Mouse (Mus musculus) hindbrain, postnatal 0 days (tissue): Measurements from ENCODE around the gene Tmem14a. TPM values are rescaled to one million over a fixed set of nuclear protein-coding genes. Genes with fewer than 3 reads are reported as not detected.
"Not testable (repeated sequence)": the region's sequence is repeated elsewhere in the genome, so short reads cannot be mapped to it uniquely, and the experiment has no call there.

Experiments
- ATAC-seq: fragments of 200-750 bp; cut with Nextera tagmentation; 2 replicates; pipeline ENCODE4 v1.8.0; 2017; ENCODE audit warnings: mild to moderate bottlenecking, moderate TSS enrichment, moderate library complexity
- DNase-seq: peaks from one replicate; pipeline ENCODE4 v3.0.0-alpha.2; 2015; ENCODE audit warnings: low spot score
- H3K27ac ChIP-seq: fragments of 300-500 bp; sonication (generic); 2 replicates; pipeline ENCODE4 v1.5.1; 2014; ENCODE audit warnings: mild to moderate bottlenecking
- H3K27me3 ChIP-seq: fragments of 300-500 bp; sonication (generic); 2 replicates; pipeline ENCODE4 v1.6.1; 2014; ENCODE audit warnings: low read length, mixed read lengths; ENCODE audit not compliant: insufficient read depth
- H3K36me3 ChIP-seq: fragments of 300-500 bp; sonication (generic); 2 replicates; pipeline ENCODE4 v1.6.1; 2014; ENCODE audit warnings: low read length, mixed read lengths; ENCODE audit not compliant: insufficient read depth
- H3K4me1 ChIP-seq: fragments of 300-500 bp; sonication (generic); 2 replicates; pipeline ENCODE4 v1.6.1; 2014; ENCODE audit warnings: antibody characterized with exemption, low read length, mixed read lengths; ENCODE audit not compliant: insufficient read depth
- H3K4me2 ChIP-seq: fragments of 300-500 bp; sonication (generic); 2 replicates; pipeline ENCODE4 v1.6.1; 2014; ENCODE audit warnings: low read depth, mild to moderate bottlenecking, low read length, moderate library complexity, mixed read lengths
- H3K4me3 ChIP-seq: fragments of 300-500 bp; sonication (generic); 2 replicates; pipeline ENCODE4 v1.5.1; 2014; ENCODE audit warnings: low read length
- H3K9ac ChIP-seq: fragments of 300-500 bp; sonication (generic); replicated peaks from 2 replicates; pipeline ENCODE4 v1.6.1; 2014; ENCODE audit warnings: mild to moderate bottlenecking, low read length, moderate library complexity, mixed read lengths
- H3K9me3 ChIP-seq: fragments of 300-500 bp; sonication (generic); 2 replicates; pipeline ENCODE4 v1.6.1; 2016; ENCODE audit warnings: low read length, mixed read lengths
- CTCF ChIP-seq: IDR thresholded peaks from 2 replicates; pipeline ENCODE4 v1.5.1; 2016; ENCODE audit warnings: antibody characterized with exemption, control low read depth, low read depth
- WGBS: fragments of 180-500 bp; shearing (Covaris S2); extraction: QIAGEN DNeasy Blood & Tissue Kit; methylation state at CpG from one replicate; pipeline ENCODE4 v1.1.7; 2014; 5-methylcytosine and 5-hydroxymethylcytosine counted together
- polyA plus RNA-seq: library from polyadenylated mRNA; unstranded; fragments of >200 nt; fragmentation: Nextera tagmentation; extraction: Ambion mirVana; gene quantifications from 2 replicates; pipeline ENCODE4 v1.2.1, GENCODE M21; 2015
- total RNA-seq: library from RNA; depleted of rRNA; stranded (reverse); fragments of >200 nt; gene quantifications from 2 replicates; pipeline ENCODE4 v1.2.3, GENCODE M21; 2014; rRNA removed

The Tmem14a gene
- total RNA-seq (16.9 and 18.7 TPM in 2 replicates), polyA plus RNA-seq (26.5 and 27.8 TPM in 2 replicates)

GRCm38 (mm10) chr1:21218489-21218919 is at the start of gene Tmem14a:
Gene Tmem14a, plus strand, starts transcription at chr1:21218575.
- Histone ChIP-seq H3K4me3 (peak within 1 kb of the TSS; percentile 55), H3K4me1 (peaks cover 4% of the 10 kb centered on the region; the same call in 1 of the 2 replicates), H3K9me3 (no peaks in the 10 kb centered on the region), H3K9ac (peak within 1 kb of the TSS; percentile 58), H3K36me3 (no peaks in the 10 kb centered on the region), H3K27ac (peak within 1 kb of the TSS; percentile 70), H3K27me3 (no peaks in the 10 kb centered on the region), H3K4me2 (peak within 1 kb of the TSS; percentile 79)
- peak; percentile 95 for TF ChIP-seq CTCF
- under 1% methylated on average over 17 of the region's 17 CpGs for WGBS
- peak; percentile 93 for ATAC-seq
- DNase-seq, result peak; percentile 92

GRCm38 (mm10) chr1:21185196-21185595 is 33.2 kb upstream of the Tmem14a start:
- H3K36me3 ChIP-seq, result no peaks in the 10 kb centered on the region
- WGBS, result 99% methylated on average over 6 of the region's 6 CpGs
- no peaks in the 10 kb centered on the region for H3K27me3 ChIP-seq
- DNase-seq, result no peak
- H3K9ac ChIP-seq, result no peak overlapping the region
- no peaks in the 10 kb centered on the region for H3K9me3 ChIP-seq
- ATAC-seq, result no peak
- H3K4me2 ChIP-seq, result no peak overlapping the region
- no peak overlapping the region for H3K4me3 ChIP-seq
- no peak overlapping the region for H3K27ac ChIP-seq
- H3K4me1 ChIP-seq, result no peaks in the 10 kb centered on the region
- TF ChIP-seq CTCF, result no peak

GRCm38 (mm10) chr1:21206241-21206640 is 12.1 kb upstream of the Tmem14a start:
- Histone ChIP-seq H3K27ac (no peak overlapping the region), H3K4me3 (no peak overlapping the region), H3K9me3 (no peaks in the 10 kb centered on the region), H3K4me1 (no peaks in the 10 kb centered on the region), H3K36me3 (no peaks in the 10 kb centered on the region), H3K4me2 (no peak overlapping the region), H3K9ac (no peak overlapping the region), H3K27me3 (no peaks in the 10 kb centered on the region)
- DNase-seq (no peak), ATAC-seq (no peak)
- no peak for TF ChIP-seq CTCF
- 86% methylated on average over 1 of the region's 1 CpGs for WGBS

- not testable (repeated sequence) for ATAC-seq, H3K9me3 ChIP-seq, H3K36me3 ChIP-seq, DNase-seq, H3K27ac ChIP-seq, H3K4me2 ChIP-seq, H3K4me1 ChIP-seq, H3K4me3 ChIP-seq, H3K27me3 ChIP-seq, H3K9ac ChIP-seq
- WGBS, result 33% methylated on average over 3 of the region's 3 CpGs
- peak; percentile 38; the same call in 1 of the 2 replicates for TF ChIP-seq CTCF
Measured at GRCm38 (mm10) chr1:21213537-21213936, 4.8 kb upstream of the Tmem14a start.

GRCm38 (mm10) chr1:21213991-21214692 is 4.2 kb upstream of the Tmem14a start:
- not testable (repeated sequence) for H3K4me2 ChIP-seq, H3K27ac ChIP-seq, H3K9ac ChIP-seq, H3K36me3 ChIP-seq, H3K27me3 ChIP-seq, H3K4me1 ChIP-seq, H3K9me3 ChIP-seq, DNase-seq, ATAC-seq, H3K4me3 ChIP-seq
- 70% methylated on average over 6 of the region's 6 CpGs for WGBS

- no peak for TF ChIP-seq CTCF
- Histone ChIP-seq H3K9me3 (no peaks in the 10 kb centered on the region), H3K9ac (no peak overlapping the region), H3K4me1 (no peaks in the 10 kb centered on the region), H3K27ac (no peak overlapping the region), H3K4me2 (no peak overlapping the region), H3K36me3 (no peaks in the 10 kb centered on the region), H3K4me3 (no peak overlapping the region), H3K27me3 (no peaks in the 10 kb centered on the region)
- ATAC-seq (no peak), DNase-seq (no peak)
- WGBS, result 95% methylated on average over 6 of the region's 6 CpGs
Measured at GRCm38 (mm10) chr1:21227756-21228395, 9.5 kb downstream of the Tmem14a start.

GRCm38 (mm10) chr1:21228740-21229722 is 10.7 kb downstream of the Tmem14a start:
- not testable (repeated sequence) for H3K9ac ChIP-seq, DNase-seq, ATAC-seq, H3K36me3 ChIP-seq, H3K27me3 ChIP-seq, H3K4me2 ChIP-seq, H3K27ac ChIP-seq, H3K4me1 ChIP-seq, H3K9me3 ChIP-seq, H3K4me3 ChIP-seq
- WGBS, result 71% methylated on average over 15 of the region's 15 CpGs
